Mouse (Mus musculus) myocyte (in vitro differentiated cells): Measurements from ENCODE around the gene Asb15.

Experiments
- MAX ChIP-seq: IDR thresholded peaks from one replicate; pipeline ENCODE4 v1.6.1; 2011; ENCODE audit warnings: low read depth, mild to moderate bottlenecking, control low read depth
- MYOD1 ChIP-seq, 3 experiments: IDR thresholded peaks; one replicate each; pipeline ENCODE4 v1.6.1; 2011; ENCODE audit warnings: control low read depth in 2 of 3, low read depth in 2 of 3, mild to moderate bottlenecking in 2 of 3, moderate library complexity in 1 of 3; ENCODE audit not compliant: insufficient read length in 2 of 3, control insufficient read depth in 1 of 3
- MYOG ChIP-seq, 3 experiments: IDR thresholded peaks; one replicate each; pipeline ENCODE4 v1.6.1; 2011; ENCODE audit warnings: control low read depth in 2 of 3, low read depth in 2 of 3, mild to moderate bottlenecking in 2 of 3; ENCODE audit not compliant: insufficient read length in 2 of 3, control insufficient read depth in 1 of 3, insufficient read depth in 1 of 3
- POLR2A ChIP-seq: IDR thresholded peaks from one replicate; pipeline ENCODE4 v1.6.1; 2011; ENCODE audit warnings: low read depth, mild to moderate bottlenecking, control low read depth, moderate library complexity; ENCODE audit not compliant: insufficient read length
- POLR2AphosphoS2 ChIP-seq: IDR thresholded peaks from one replicate; pipeline ENCODE4 v1.6.1; 2011; ENCODE audit warnings: low read depth, control low read depth; ENCODE audit not compliant: insufficient read length
- REST ChIP-seq: IDR thresholded peaks from one replicate; pipeline ENCODE4 v1.6.1; 2011; ENCODE audit warnings: mild to moderate bottlenecking, control low read depth, moderate library complexity; ENCODE audit not compliant: insufficient read depth, insufficient read length
- SRF ChIP-seq: IDR thresholded peaks from one replicate; pipeline ENCODE4 v1.6.1; 2011; ENCODE audit warnings: low read depth; ENCODE audit not compliant: control insufficient read depth, insufficient read length
- USF1 ChIP-seq: IDR thresholded peaks from one replicate; pipeline ENCODE4 v1.6.1; 2011; ENCODE audit warnings: low read depth, mild to moderate bottlenecking, control low read depth, moderate library complexity

DNA sequence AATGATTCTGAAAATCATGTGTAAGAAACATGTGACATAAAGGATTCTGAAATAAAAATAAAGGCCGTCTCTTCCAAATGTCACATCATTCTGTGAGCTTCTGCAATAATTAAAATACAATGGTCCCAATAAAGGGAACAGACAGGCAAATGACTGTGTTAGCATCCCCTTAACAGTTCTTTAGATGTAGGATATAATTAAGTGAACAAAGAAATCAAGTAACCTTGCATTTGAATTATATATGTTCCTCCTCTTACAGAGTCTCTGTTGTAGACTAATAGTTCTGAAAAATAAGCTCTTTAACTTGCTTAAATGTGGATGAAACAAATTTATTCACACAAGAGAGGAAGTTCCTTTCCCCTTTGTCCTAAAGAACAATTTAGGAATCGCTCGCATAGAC is 10.5 kb downstream of the Asb15 start:
- TF ChIP-seq POLR2A = no peak
- no peak for TF ChIP-seq SRF
- no peak for TF ChIP-seq MYOG (IDR thresholded peaks at IDR 0.05; ENCODE audit: control insufficient read depth in 1 of 3, insufficient read depth in 1 of 3, insufficient read length in 2 of 3, low read depth in 2 of 3)
- no peak for TF ChIP-seq POLR2AphosphoS2
- no peak for TF ChIP-seq MAX
- TF ChIP-seq MYOD1 (IDR thresholded peaks at IDR 0.05; ENCODE audit: control insufficient read depth in 1 of 3, insufficient read length in 2 of 3, low read depth in 2 of 3) = no peak
- TF ChIP-seq REST = no peak
- TF ChIP-seq USF1 = no peak
